Mouse (Mus musculus) limb, embryonic 11.5 days (tissue): ENCODE data around the gene Gm21776. TPM values are rescaled to one million over a fixed set of nuclear protein-coding genes. Genes with fewer than 3 reads are reported as not detected.
"Not testable (repeated sequence)": the region's sequence is repeated elsewhere in the genome, so short reads cannot be mapped to it uniquely, and the experiment has no call there.

Source experiments
- ATAC-seq: fragments of 200-750 bp; cut with Nextera tagmentation; 2 replicates; pipeline ENCODE4 v1.8.0; 2017; ENCODE audit warnings: low read depth; ENCODE audit not compliant: insufficient number of reproducible peaks, low FRiP score, low TSS enrichment
- DNase-seq: peaks from one replicate; pipeline ENCODE4 v3.0.0-alpha.2; 2015; ENCODE audit warnings: low spot score
- H3K27ac ChIP-seq: fragments of 300-500 bp; sonication (generic); replicated peaks from 2 replicates; pipeline ENCODE4 v1.5.1; 2014; ENCODE audit warnings: low read depth, mild to moderate bottlenecking, low read length
- H3K27me3 ChIP-seq: fragments of 300-500 bp; sonication (generic); 2 replicates; pipeline ENCODE4 v1.6.1; 2014; ENCODE audit warnings: mild to moderate bottlenecking, low read length, mixed read lengths; ENCODE audit not compliant: control insufficient read depth, insufficient read depth
- H3K36me3 ChIP-seq: fragments of 300-500 bp; sonication (generic); 2 replicates; pipeline ENCODE4 v1.6.1; 2014; ENCODE audit warnings: mild to moderate bottlenecking, low read length, moderate library complexity, mixed read lengths; ENCODE audit not compliant: control insufficient read depth, insufficient read depth
- H3K4me1 ChIP-seq: fragments of 300-500 bp; sonication (generic); 2 replicates; pipeline ENCODE4 v1.6.1; 2014; ENCODE audit warnings: low read length, mixed read lengths; ENCODE audit not compliant: control insufficient read depth, insufficient read depth
- H3K4me2 ChIP-seq: fragments of 300-500 bp; sonication (generic); 2 replicates; pipeline ENCODE4 v1.6.1; 2014; ENCODE audit warnings: low read depth, mild to moderate bottlenecking, moderate library complexity; ENCODE audit not compliant: severe bottlenecking
- H3K4me3 ChIP-seq: fragments of 300-500 bp; sonication (generic); 2 replicates; pipeline ENCODE4 v1.5.1; 2014; ENCODE audit warnings: low read depth, low read length
- H3K9ac ChIP-seq: fragments of 300-500 bp; sonication (generic); 2 replicates; pipeline ENCODE4 v1.6.1; 2014; ENCODE audit warnings: mild to moderate bottlenecking, low read length
- H3K9me3 ChIP-seq: fragments of 300-500 bp; sonication (generic); 2 replicates; pipeline ENCODE4 v1.6.1; 2016; ENCODE audit warnings: low read length; ENCODE audit not compliant: control insufficient read depth
- WGBS: fragments of 180-500 bp; shearing (Covaris S2); extraction: QIAGEN DNeasy Blood & Tissue Kit; methylation state at CpG from one replicate; pipeline ENCODE4 v1.1.7; 2014; 5-methylcytosine and 5-hydroxymethylcytosine counted together
- polyA plus RNA-seq: library from polyadenylated mRNA; unstranded; fragments of >200 nt; fragmentation: Nextera tagmentation; extraction: Ambion mirVana; gene quantifications from 2 replicates; pipeline ENCODE4 v1.2.1, GENCODE M21; 2014

The Gm21776 gene
- not detected in 2 replicates for polyA plus RNA-seq

DNA sequence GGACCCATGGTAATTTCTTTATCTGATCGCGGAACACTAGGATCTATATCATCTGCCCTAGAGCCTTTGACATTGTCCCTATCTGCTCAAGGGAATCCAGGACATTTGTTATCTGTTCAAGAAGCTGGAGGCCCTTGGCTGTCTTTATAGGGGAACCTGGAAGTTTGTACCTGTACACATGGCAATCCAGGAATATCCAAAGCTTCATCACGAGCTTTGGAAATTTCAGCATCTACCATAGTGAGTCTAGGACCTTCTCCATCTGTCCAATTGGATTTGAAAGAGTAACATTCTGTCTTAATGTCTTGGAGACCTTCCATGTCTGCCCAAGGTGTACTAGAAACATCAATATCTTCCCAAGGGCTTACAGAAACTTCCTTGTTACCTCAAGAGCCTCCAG is at the start of gene Gm21776:
TSS of gene Gm21776 (plus strand) at position 301 of the 400 bp plus-strand sequence.
- no CpG with 5 or more reads among the region's 3 CpGs for WGBS
- H3K9me3 ChIP-seq, H3K4me1 ChIP-seq, DNase-seq, H3K4me2 ChIP-seq, H3K4me3 ChIP-seq, H3K36me3 ChIP-seq, H3K27me3 ChIP-seq, H3K9ac ChIP-seq, H3K27ac ChIP-seq, ATAC-seq: not testable (repeated sequence)
